Mouse (Mus musculus): ENCODE results near the gene Ufsp1. TPM values are rescaled to one million over a fixed set of nuclear protein-coding genes. Genes with fewer than 3 reads are reported as not detected.

The Ufsp1 gene
- total and polyA plus RNA-seq, 3 experiments, result 8.1 to 12.8 (median 8.8) TPM

GRCm38 (mm10) chr5:137333512-137334174, 39.2 kb downstream of the Ufsp1 start, which contains the start of gene Slc12a9:
Gene Slc12a9, minus strand, starts transcription at chr5:137333597.
- Histone ChIP-seq H3K27ac (peak within 1 kb of the TSS; percentile 61), H3K4me1 (ENCODE audit: control insufficient read depth, insufficient read depth, low read length) (peaks cover 1% of the 10 kb centered on the region; the same call in 1 of the 2 replicates), H3K36me3 (ENCODE audit: control insufficient read depth, insufficient read depth, low read length) (no peaks in the 10 kb centered on the region), H3K4me3 (peak within 1 kb of the TSS; percentile 63), H3K9ac (ENCODE audit: low read depth, low read length) (peak within 1 kb of the TSS; percentile 63), H3K27me3 (ENCODE audit: control insufficient read depth, insufficient read depth, low read length) (no peaks in the 10 kb centered on the region), H3K79me2 (replicated peaks; ENCODE audit: control insufficient read depth, insufficient read depth, low read length) (no peaks in the 10 kb centered on the region)
- intact Hi-C loops (cut with DNase I), result loop anchor here (1.0 kb wide), 2 partner anchors 43 to 48 kb away; no protein-coding TSS in a partner anchor
- TF ChIP-seq CTCF (IDR thresholded peaks at IDR 0.05) (peak; percentile 86), EP300 (IDR thresholded peaks at IDR 0.05; ENCODE audit: insufficient read depth, low read depth, low read length) (0 out of 2 replicates have a peak, but pooled peaks have one; percentile 51), POLR2A (IDR thresholded peaks at IDR 0.05; ENCODE audit: insufficient read depth, low read depth, low read length) (peak; percentile 49)
- WGBS, result under 1% methylated on average over 44 of the region's 44 CpGs
- peak; percentile 93 to 94 for DNase-seq

- intact Hi-C loops (cut with DNase I), result loop anchor here (1.0 kb wide), 1 partner anchor 42 kb away; no protein-coding TSS in a partner anchor
- H3K36me3 ChIP-seq (ENCODE audit: control insufficient read depth, insufficient read depth, low read length), result no peaks in the 10 kb centered on the region
Measured at GRCm38 (mm10) chr5:137334317-137334716, 39.9 kb downstream of the Ufsp1 start.

GRCm38 (mm10) chr5:137335066-137335465, 40.6 kb downstream of the Ufsp1 start:
- Histone ChIP-seq H3K9ac (ENCODE audit: low read depth, low read length) (no peak overlapping the region), H3K27ac (no peak overlapping the region), H3K27me3 (ENCODE audit: control insufficient read depth, insufficient read depth, low read length) (no peaks in the 10 kb centered on the region), H3K79me2 (replicated peaks; ENCODE audit: control insufficient read depth, insufficient read depth, low read length) (no peaks in the 10 kb centered on the region), H3K4me3 (no peak overlapping the region), H3K4me1 (ENCODE audit: control insufficient read depth, insufficient read depth, low read length) (peaks cover 5% of the 10 kb centered on the region), H3K36me3 (ENCODE audit: control insufficient read depth, insufficient read depth, low read length) (no peaks in the 10 kb centered on the region)
- 82% methylated on average over 6 of the region's 6 CpGs for WGBS
- no peak for TF ChIP-seq POLR2A (IDR thresholded peaks at IDR 0.05; ENCODE audit: insufficient read depth, low read depth, low read length)
- TF ChIP-seq EP300 (IDR thresholded peaks at IDR 0.05; ENCODE audit: insufficient read depth, low read depth, low read length), result no peak
- no peak for TF ChIP-seq CTCF (IDR thresholded peaks at IDR 0.05)
- DNase-seq, result no peak
- intact Hi-C loops (cut with DNase I), result loop anchor here (5.0 kb wide), 3 partner anchors 167 to 447 kb away; partner anchors contain the start of genes Plod3, Pop7 and Znhit1

More at GRCm38 (mm10) chr5:137334317-137334716, 39.9 kb downstream of the Ufsp1 start:
- no peak for DNase-seq
- H3K27me3 ChIP-seq (ENCODE audit: control insufficient read depth, insufficient read depth, low read length), result no peaks in the 10 kb centered on the region
- no peak overlapping the region for H3K4me3 ChIP-seq
- no peaks in the 10 kb centered on the region for H3K79me2 ChIP-seq (replicated peaks; ENCODE audit: control insufficient read depth, insufficient read depth, low read length)
- peaks cover 1% of the 10 kb centered on the region; the same call in 1 of the 2 replicates for H3K4me1 ChIP-seq (ENCODE audit: control insufficient read depth, insufficient read depth, low read length)
- no peak overlapping the region for H3K27ac ChIP-seq
- 43% methylated on average over 10 of the region's 10 CpGs for WGBS
- TF ChIP-seq POLR2A (IDR thresholded peaks at IDR 0.05; ENCODE audit: insufficient read depth, low read depth, low read length) (no peak), CTCF (IDR thresholded peaks at IDR 0.05) (no peak)
- H3K9ac ChIP-seq (ENCODE audit: low read depth, low read length), result no peak overlapping the region

GRCm38 (mm10) chr5:137337190-137337589, 42.8 kb downstream of the Ufsp1 start:
- intact Hi-C loops (cut with DNase I), result loop anchor here (5.0 kb wide), 3 partner anchors 165 to 445 kb away; partner anchors contain the start of genes Plod3, Pop7 and Znhit1
- no peaks in the 10 kb centered on the region for H3K27me3 ChIP-seq (ENCODE audit: control insufficient read depth, insufficient read depth, low read length)
- no peak overlapping the region for H3K9ac ChIP-seq (ENCODE audit: low read depth, low read length)
- no peak for DNase-seq
- H3K4me1 ChIP-seq (ENCODE audit: control insufficient read depth, insufficient read depth, low read length), result peaks cover 7% of the 10 kb centered on the region
- no peaks in the 10 kb centered on the region for H3K36me3 ChIP-seq (ENCODE audit: control insufficient read depth, insufficient read depth, low read length)
- no peaks in the 10 kb centered on the region for H3K79me2 ChIP-seq (replicated peaks; ENCODE audit: control insufficient read depth, insufficient read depth, low read length)
- 37% methylated on average over 8 of the region's 8 CpGs for WGBS
- no peak overlapping the region for H3K4me3 ChIP-seq
- TF ChIP-seq POLR2A (IDR thresholded peaks at IDR 0.05; ENCODE audit: insufficient read depth, low read depth, low read length) (no peak), EP300 (IDR thresholded peaks at IDR 0.05; ENCODE audit: insufficient read depth, low read depth, low read length) (no peak), CTCF (IDR thresholded peaks at IDR 0.05) (no peak)
- H3K27ac ChIP-seq, result peak overlapping the region; percentile 30; the same call in 1 of the 2 replicates

- Histone ChIP-seq H3K36me3 (ENCODE audit: control insufficient read depth, insufficient read depth, low read length) (no peaks in the 10 kb centered on the region), H3K27ac (peak overlapping the region; percentile 94), H3K9ac (ENCODE audit: low read depth, low read length) (peak overlapping the region; percentile 59), H3K4me1 (ENCODE audit: control insufficient read depth, insufficient read depth, low read length) (peaks cover 7% of the 10 kb centered on the region), H3K27me3 (ENCODE audit: control insufficient read depth, insufficient read depth, low read length) (no peaks in the 10 kb centered on the region), H3K79me2 (replicated peaks; ENCODE audit: control insufficient read depth, insufficient read depth, low read length) (no peaks in the 10 kb centered on the region), H3K4me3 (peak overlapping the region; percentile 49)
- WGBS, result under 1% methylated on average over 19 of the region's 19 CpGs
- TF ChIP-seq POLR2A (IDR thresholded peaks at IDR 0.05; ENCODE audit: insufficient read depth, low read depth, low read length) (peak; percentile 76), CTCF (IDR thresholded peaks at IDR 0.05) (no peak)
- peak; percentile 89 to 92 for DNase-seq
- intact Hi-C loops (cut with DNase I), result loop anchor here (2.0 to 5.0 kb wide), 4 partner anchors 15 to 444 kb away; partner anchors contain the start of genes Plod3, Pop7 and Znhit1
Measured at GRCm38 (mm10) chr5:137338256-137338655, 43.8 kb downstream of the Ufsp1 start.
